Mouse (Mus musculus): Measurements from ENCODE around the gene Ubn1. TPM values are rescaled to one million over a fixed set of nuclear protein-coding genes. Genes with fewer than 3 reads are reported as not detected.
A peak's percentile ranks its signal among the peaks of the same experiment; 100 is the strongest.

Ubn1 gene
- total and polyA plus RNA-seq, 2 experiments, result 11.5 to 15.6 TPM

GRCm38 (mm10) chr16:5109877-5110276 is 60.0 kb downstream of the Ubn1 start:
- H3K79me2 ChIP-seq (ENCODE audit: control insufficient read depth, insufficient read depth, low read length), result no peaks in the 10 kb centered on the region
- peak; percentile 91 for DNase-seq (ENCODE audit: extremely low read depth, low read depth, low spot score)
- no peak for TF ChIP-seq POLR2A (IDR thresholded peaks at IDR 0.05; ENCODE audit: extremely low read depth, insufficient read depth, low read length)
- no peak for TF ChIP-seq CTCF (IDR thresholded peaks at IDR 0.05; ENCODE audit: low read depth, low read length)
- H3K4me1 ChIP-seq (ENCODE audit: control insufficient read depth, insufficient read depth, low read length), result peaks cover 9% of the 10 kb centered on the region
- 27% methylated on average over 7 of the region's 7 CpGs for WGBS
- H3K4me3 ChIP-seq (ENCODE audit: insufficient read depth, low read depth, low read length), result no peak overlapping the region
- no peaks in the 10 kb centered on the region for H3K36me3 ChIP-seq (ENCODE audit: control insufficient read depth, insufficient read depth, low read length)
- peak overlapping the region; percentile 19; the same call in 1 of the 2 replicates for H3K9ac ChIP-seq (ENCODE audit: low read depth, low read length)
- no peaks in the 10 kb centered on the region for H3K27me3 ChIP-seq (ENCODE audit: control insufficient read depth, insufficient read depth, low read length)
- H3K27ac ChIP-seq (replicated peaks; ENCODE audit: insufficient read depth, low read depth, low read length), result peak overlapping the region; percentile 49

DNA sequence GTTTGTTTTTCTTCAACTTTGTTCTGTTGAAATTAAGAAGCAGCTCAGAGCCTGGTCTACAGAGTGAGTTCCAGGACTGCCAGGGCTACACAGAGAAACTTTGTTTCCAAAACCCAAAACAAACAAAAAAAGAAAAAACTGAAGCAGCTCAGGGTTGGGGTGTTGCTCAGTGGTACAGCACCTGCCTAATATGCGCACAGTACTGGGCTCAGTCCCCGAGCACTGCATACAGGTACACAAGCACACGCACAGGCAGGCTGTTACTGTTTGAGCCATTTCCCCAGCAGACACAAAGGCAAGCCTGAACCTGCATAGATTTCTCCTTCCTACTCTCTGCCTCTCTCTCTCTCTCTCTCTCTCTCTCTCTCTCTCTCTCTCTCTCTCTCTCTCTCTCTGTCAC is 61.2 kb downstream of the Ubn1 start:
- Histone ChIP-seq H3K36me3 (ENCODE audit: control insufficient read depth, insufficient read depth, low read length) (no peaks in the 10 kb centered on the region), H3K4me1 (ENCODE audit: control insufficient read depth, insufficient read depth, low read length) (peaks cover 9% of the 10 kb centered on the region), H3K9ac (ENCODE audit: low read depth, low read length) (no peak overlapping the region), H3K4me3 (ENCODE audit: insufficient read depth, low read depth, low read length) (no peak overlapping the region), H3K27me3 (ENCODE audit: control insufficient read depth, insufficient read depth, low read length) (no peaks in the 10 kb centered on the region), H3K27ac (replicated peaks; ENCODE audit: insufficient read depth, low read depth, low read length) (no peak overlapping the region), H3K79me2 (ENCODE audit: control insufficient read depth, insufficient read depth, low read length) (no peaks in the 10 kb centered on the region)
- 37% methylated on average over 3 of the region's 3 CpGs for WGBS
- peak; percentile 65 for DNase-seq (ENCODE audit: extremely low read depth, low read depth, low spot score)
- TF ChIP-seq POLR2A (IDR thresholded peaks at IDR 0.05; ENCODE audit: extremely low read depth, insufficient read depth, low read length) (no peak), CTCF (IDR thresholded peaks at IDR 0.05; ENCODE audit: low read depth, low read length) (no peak)

GRCm38 (mm10) chr16:5113002-5113550 is 63.2 kb downstream of the Ubn1 start:
- DNase-seq (ENCODE audit: extremely low read depth, low read depth, low spot score), result no peak
- Histone ChIP-seq H3K36me3 (ENCODE audit: control insufficient read depth, insufficient read depth, low read length) (no peaks in the 10 kb centered on the region), H3K79me2 (ENCODE audit: control insufficient read depth, insufficient read depth, low read length) (no peaks in the 10 kb centered on the region), H3K27ac (replicated peaks; ENCODE audit: insufficient read depth, low read depth, low read length) (no peak overlapping the region), H3K9ac (ENCODE audit: low read depth, low read length) (no peak overlapping the region), H3K27me3 (ENCODE audit: control insufficient read depth, insufficient read depth, low read length) (no peaks in the 10 kb centered on the region), H3K4me1 (ENCODE audit: control insufficient read depth, insufficient read depth, low read length) (peaks cover 9% of the 10 kb centered on the region), H3K4me3 (ENCODE audit: insufficient read depth, low read depth, low read length) (no peak overlapping the region)
- TF ChIP-seq POLR2A (IDR thresholded peaks at IDR 0.05; ENCODE audit: extremely low read depth, insufficient read depth, low read length) (no peak), CTCF (IDR thresholded peaks at IDR 0.05; ENCODE audit: low read depth, low read length) (no peak)
- whole genome bisulfite sequencing, result 68% methylated on average over 4 of the region's 4 CpGs

DNA sequence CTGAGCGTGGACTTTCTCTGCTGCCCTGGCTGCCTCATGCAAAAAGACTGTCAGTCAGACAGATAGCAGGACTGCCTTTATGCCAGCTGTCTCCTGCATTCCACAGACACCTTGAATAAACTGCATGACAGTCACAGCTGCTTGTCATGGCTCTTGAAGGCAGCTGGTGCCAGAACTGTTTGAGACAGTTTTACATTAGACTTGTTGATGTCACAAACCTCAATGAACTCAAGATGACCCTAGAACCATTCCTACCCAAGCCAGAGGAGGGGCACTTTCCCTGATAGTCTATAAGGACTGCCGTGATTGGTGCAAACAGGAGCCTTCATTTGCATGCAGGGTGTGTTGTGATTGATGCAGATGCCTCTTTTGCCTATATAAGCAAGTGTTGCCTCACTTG is 63.7 kb downstream of the Ubn1 start:
- Histone ChIP-seq H3K79me2 (ENCODE audit: control insufficient read depth, insufficient read depth, low read length) (no peaks in the 10 kb centered on the region), H3K9ac (ENCODE audit: low read depth, low read length) (no peak overlapping the region), H3K27me3 (ENCODE audit: control insufficient read depth, insufficient read depth, low read length) (no peaks in the 10 kb centered on the region), H3K4me1 (ENCODE audit: control insufficient read depth, insufficient read depth, low read length) (peaks cover 9% of the 10 kb centered on the region), H3K36me3 (ENCODE audit: control insufficient read depth, insufficient read depth, low read length) (no peaks in the 10 kb centered on the region), H3K4me3 (ENCODE audit: insufficient read depth, low read depth, low read length) (no peak overlapping the region), H3K27ac (replicated peaks; ENCODE audit: insufficient read depth, low read depth, low read length) (no peak overlapping the region)
- TF ChIP-seq CTCF (IDR thresholded peaks at IDR 0.05; ENCODE audit: low read depth, low read length) (no peak), POLR2A (IDR thresholded peaks at IDR 0.05; ENCODE audit: extremely low read depth, insufficient read depth, low read length) (no peak)
- peak; percentile 16 for DNase-seq (ENCODE audit: extremely low read depth, low read depth, low spot score)
- 81% methylated on average over 2 of the region's 2 CpGs for WGBS

DNA sequence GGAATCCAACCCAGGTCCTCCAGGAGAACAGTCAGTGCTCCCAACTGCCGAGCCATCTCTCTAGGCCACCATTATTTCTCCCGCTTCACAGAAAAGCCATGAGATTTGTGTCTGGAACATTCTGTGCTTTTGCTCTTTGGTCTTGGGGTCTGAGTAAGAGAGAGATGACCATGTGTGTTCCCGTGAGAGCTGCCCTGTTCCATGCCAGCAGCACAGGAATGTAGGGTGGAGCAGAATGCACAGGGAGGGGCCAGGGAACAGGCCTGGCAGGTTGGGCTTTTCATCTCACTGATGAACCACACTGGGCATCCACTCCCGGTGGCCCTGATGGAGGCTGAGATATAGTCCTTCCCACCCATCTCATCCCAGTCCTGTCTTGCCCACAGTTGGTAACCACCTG is 69.5 kb downstream of the Ubn1 start:
- Histone ChIP-seq H3K27ac (replicated peaks; ENCODE audit: insufficient read depth, low read depth, low read length) (no peak overlapping the region), H3K27me3 (ENCODE audit: control insufficient read depth, insufficient read depth, low read length) (no peaks in the 10 kb centered on the region), H3K36me3 (ENCODE audit: control insufficient read depth, insufficient read depth, low read length) (no peaks in the 10 kb centered on the region), H3K4me1 (ENCODE audit: control insufficient read depth, insufficient read depth, low read length) (no peaks in the 10 kb centered on the region), H3K79me2 (ENCODE audit: control insufficient read depth, insufficient read depth, low read length) (0 out of 2 replicates have a peak, but pooled peaks cover 3% of the 10 kb centered on the region), H3K9ac (ENCODE audit: low read depth, low read length) (no peak overlapping the region), H3K4me3 (ENCODE audit: insufficient read depth, low read depth, low read length) (no peak overlapping the region)
- WGBS, result 87% methylated on average over 4 of the region's 4 CpGs
- no peak for DNase-seq (ENCODE audit: extremely low read depth, low read depth, low spot score)
- no peak for TF ChIP-seq CTCF (IDR thresholded peaks at IDR 0.05; ENCODE audit: low read depth, low read length)
- no peak for TF ChIP-seq POLR2A (IDR thresholded peaks at IDR 0.05; ENCODE audit: extremely low read depth, insufficient read depth, low read length)

DNA sequence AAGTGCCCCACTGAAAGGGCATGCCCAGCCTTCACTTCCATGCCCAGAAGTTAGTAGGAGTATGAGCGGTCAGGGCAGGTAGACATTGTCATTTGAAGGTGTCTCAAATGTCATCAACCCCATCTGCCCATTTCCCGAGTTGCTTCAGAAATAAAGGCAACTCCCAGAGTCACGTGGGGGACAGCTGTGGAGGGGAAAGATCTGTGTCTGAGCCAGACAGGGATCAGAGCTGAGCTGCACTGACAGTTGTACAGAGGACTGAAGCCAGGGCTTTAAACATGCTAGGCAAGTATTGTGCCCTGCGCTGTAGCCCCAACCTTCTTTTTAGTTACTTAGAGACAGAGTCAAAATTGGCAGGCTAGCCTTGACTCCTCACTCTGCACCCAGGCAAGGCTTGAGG is 70.0 kb downstream of the Ubn1 start:
- Histone ChIP-seq H3K79me2 (ENCODE audit: control insufficient read depth, insufficient read depth, low read length) (0 out of 2 replicates have a peak, but pooled peaks cover 3% of the 10 kb centered on the region), H3K27ac (replicated peaks; ENCODE audit: insufficient read depth, low read depth, low read length) (no peak overlapping the region), H3K4me3 (ENCODE audit: insufficient read depth, low read depth, low read length) (no peak overlapping the region), H3K27me3 (ENCODE audit: control insufficient read depth, insufficient read depth, low read length) (no peaks in the 10 kb centered on the region), H3K36me3 (ENCODE audit: control insufficient read depth, insufficient read depth, low read length) (no peaks in the 10 kb centered on the region), H3K9ac (ENCODE audit: low read depth, low read length) (no peak overlapping the region), H3K4me1 (ENCODE audit: control insufficient read depth, insufficient read depth, low read length) (no peaks in the 10 kb centered on the region)
- no peak for DNase-seq (ENCODE audit: extremely low read depth, low read depth, low spot score)
- WGBS, result 91% methylated on average over 4 of the region's 4 CpGs
- TF ChIP-seq POLR2A (IDR thresholded peaks at IDR 0.05; ENCODE audit: extremely low read depth, insufficient read depth, low read length) (no peak), CTCF (IDR thresholded peaks at IDR 0.05; ENCODE audit: low read depth, low read length) (no peak)
